Mouse (Mus musculus) frontal cortex, postnatal 25 days (tissue): ENCODE measurements at regions not wholly inside any gene's neighbourhood (a gene's known extent, or its start where the extent isn't known, plus 50 kb on each side); places are given as distances from the start of the nearest gene placed in this dataset.
"Not testable (repeated sequence)": the region's sequence is repeated elsewhere in the genome, so short reads cannot be mapped to it uniquely, and the experiment has no call there.

ENCODE experiments used
- DNase-seq, 2 experiments: peaks; one replicate each; pipeline ENCODE4 v3.0.0; 2022; ENCODE audit warnings: low spot score in 2 of 2

GRCm38 (mm10) chr13:12726831-12727230 lies 73.0 kb downstream of the Prl2c3 start:
- not testable (repeated sequence) for DNase-seq

GRCm38 (mm10) chr13:12717972-12718546 lies 81.8 kb downstream of the Prl2c3 start:
- not testable (repeated sequence) for DNase-seq

- no peak for DNase-seq
Measured at GRCm38 (mm10) chr13:12711471-12712273, 88.2 kb downstream of the Prl2c3 start.

- DNase-seq, result not testable (repeated sequence)
Measured at GRCm38 (mm10) chr13:12702804-12703612, 96.9 kb downstream of the Prl2c3 start.

DNA sequence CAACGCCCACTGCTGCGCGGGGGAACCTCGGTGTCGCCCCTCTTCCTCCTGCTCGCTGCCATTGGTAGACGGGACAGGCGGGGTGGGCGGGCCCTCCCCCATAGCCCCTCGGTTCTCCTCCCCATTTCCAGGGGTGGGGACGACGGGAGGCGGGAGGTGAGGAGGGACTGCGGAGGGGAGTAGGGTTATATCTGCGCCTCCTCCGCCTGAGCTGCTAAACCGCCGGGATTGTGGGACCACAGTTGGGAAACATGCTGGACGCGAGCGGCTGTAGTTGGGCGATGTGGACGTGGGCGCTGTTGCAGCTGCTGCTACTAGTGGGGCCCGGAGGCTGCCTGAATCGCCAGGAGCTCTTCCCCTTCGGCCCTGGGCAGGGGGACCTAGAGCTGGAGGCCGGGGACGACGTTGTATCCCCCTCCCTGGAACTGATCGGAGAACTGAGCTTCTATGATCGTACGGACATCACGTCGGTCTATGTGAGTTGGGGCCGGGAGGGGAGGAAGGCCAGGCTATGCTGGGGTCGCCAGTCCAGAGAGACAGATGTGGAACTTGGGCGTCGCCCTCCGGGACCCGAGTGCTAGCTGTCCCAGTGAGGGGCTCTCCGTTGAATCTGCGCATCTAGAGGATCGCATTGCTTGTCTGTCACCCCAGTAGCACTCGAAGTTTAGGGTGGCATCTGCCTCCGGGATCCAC lies 97.6 kb downstream of the Prl2c3 start:
- not testable (repeated sequence) for DNase-seq

GRCm38 (mm10) chr13:12693593-12694118 lies 106.2 kb downstream of the Prl2c3 start:
- DNase-seq, result not testable (repeated sequence)

- not testable (repeated sequence) for DNase-seq
Measured at GRCm38 (mm10) chr13:12688778-12689177, 111.1 kb downstream of the Prl2c3 start.

- not testable (repeated sequence) for DNase-seq
Measured at GRCm38 (mm10) chr13:12688149-12688548, 111.7 kb downstream of the Prl2c3 start.

DNA sequence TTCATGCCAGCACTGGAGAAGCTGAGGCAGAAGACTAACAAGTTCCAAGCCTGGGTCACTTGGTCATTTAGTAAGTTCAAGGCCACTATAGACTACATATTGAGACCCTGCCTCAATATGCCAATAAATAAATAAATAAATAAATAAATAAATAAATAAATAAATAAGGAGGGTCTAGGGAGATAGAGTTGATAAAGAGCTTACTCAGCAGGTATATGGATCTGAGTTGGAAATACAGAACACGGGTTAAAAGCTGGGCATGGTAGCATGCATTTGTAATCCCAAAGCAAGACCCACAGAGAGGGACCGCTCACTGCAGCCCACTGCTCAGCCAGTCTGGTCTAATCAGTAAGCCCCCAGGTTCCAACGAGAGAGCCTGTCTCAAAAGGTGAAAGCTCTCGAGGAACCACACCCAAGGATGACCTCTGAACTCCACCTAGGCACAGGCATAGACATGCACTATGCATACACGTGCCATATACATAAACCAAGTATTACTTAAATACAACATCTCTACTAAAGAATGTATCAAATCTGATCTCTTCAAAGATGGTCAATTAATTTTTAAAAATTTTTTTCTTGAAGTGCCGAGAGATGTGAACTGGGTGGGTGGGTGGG lies 115.4 kb downstream of the Ero1lb start:
- DNase-seq, result not testable (repeated sequence)

- peak; percentile 19 to 49 for DNase-seq
Measured at GRCm38 (mm10) chr13:12680283-12680953, 114.7 kb downstream of the Ero1lb start.

GRCm38 (mm10) chr13:12677372-12677771 lies 111.7 kb downstream of the Ero1lb start:
- DNase-seq, result no peak

- DNase-seq, result not testable (repeated sequence)
Measured at GRCm38 (mm10) chr13:12671011-12671410, 105.3 kb downstream of the Ero1lb start.

- DNase-seq, result not testable (repeated sequence)
Measured at GRCm38 (mm10) chr13:12668742-12669141, 103.1 kb downstream of the Ero1lb start.

DNA sequence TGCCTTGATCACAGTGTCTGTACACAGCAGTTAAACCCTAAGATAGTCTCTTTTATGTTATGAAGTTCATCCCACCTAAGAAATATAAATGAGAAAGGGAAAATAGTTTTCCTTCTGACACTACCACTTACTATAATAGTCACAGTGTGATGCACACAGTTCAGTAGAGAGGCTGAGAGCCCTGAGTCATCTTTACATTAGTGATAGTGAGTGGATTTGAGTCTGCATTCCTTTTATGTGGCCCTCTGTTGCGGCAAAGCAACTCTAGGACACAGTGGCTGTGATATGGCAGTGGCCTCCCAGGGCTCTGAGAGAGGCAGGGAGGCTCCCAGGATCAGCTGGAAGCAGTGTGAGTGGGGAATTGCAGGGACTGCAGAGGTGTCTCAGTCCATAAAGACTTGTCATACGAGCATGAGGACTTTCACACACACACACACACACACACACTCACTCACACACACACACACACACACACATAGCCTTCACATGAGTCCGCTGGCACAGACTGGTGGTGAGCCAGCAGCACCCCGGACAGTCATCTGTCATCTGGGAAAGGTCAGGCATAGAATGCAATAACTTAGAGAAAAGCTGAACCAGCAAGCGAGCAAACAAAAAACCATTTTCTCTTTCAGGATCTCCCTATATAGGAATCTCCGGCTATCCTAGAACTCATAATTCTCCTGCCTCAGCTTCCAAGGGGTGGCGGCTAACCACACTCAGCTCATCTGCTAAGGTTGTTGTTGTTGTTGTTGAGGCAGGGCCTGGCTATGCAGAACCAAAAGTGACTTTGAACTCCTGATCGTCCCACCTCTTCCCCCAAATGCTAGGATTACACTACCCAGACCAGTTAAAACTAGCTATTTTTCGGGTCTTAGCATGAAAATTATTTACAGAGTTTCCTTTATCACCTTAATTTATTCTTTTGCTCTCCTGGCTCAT lies 102.3 kb downstream of the Ero1lb start:
- DNase-seq, result not testable (repeated sequence)

- not testable (repeated sequence) for DNase-seq
Measured at GRCm38 (mm10) chr13:12666050-12666449, 100.4 kb downstream of the Ero1lb start.
